Mouse (Mus musculus) E14TG2a.4 (cell line): ENCODE results near the gene Ppp1r15b.

Experiments
- CTCF ChIP-seq: conservative IDR thresholded peaks from 2 replicates; pipeline ENCODE4 v1.5.1; 2014; ENCODE audit warnings: low read length
- NANOG ChIP-seq: IDR thresholded peaks from 2 replicates; pipeline ENCODE4 v1.6.1; 2014; ENCODE audit warnings: borderline replicate concordance, low read length, mixed read lengths
- POU5F1 ChIP-seq: IDR thresholded peaks from 2 replicates; pipeline ENCODE4 v1.6.1; 2014; ENCODE audit warnings: low read length, borderline replicate concordance

GRCm38 (mm10) chr1:133103315-133103714, 27.6 kb upstream of the Ppp1r15b start:
- no peak for TF ChIP-seq POU5F1
- TF ChIP-seq CTCF = no peak
- no peak for TF ChIP-seq NANOG
